Mouse (Mus musculus) testis, adult 2 months (tissue): ENCODE measurements around the gene Mdga1. TPM values are rescaled to one million over a fixed set of nuclear protein-coding genes. Genes with fewer than 3 reads are reported as not detected.

Experiments
- H3K27ac ChIP-seq: fragments of 200-500 bp; 2 replicates; pipeline ENCODE4 v1.5.1; 2012; ENCODE audit warnings: low read depth, low read length; ENCODE audit not compliant: control insufficient read depth, insufficient read depth
- H3K27me3 ChIP-seq: fragments of 200-500 bp; 2 replicates; pipeline ENCODE4 v1.6.1; 2012; ENCODE audit warnings: mild to moderate bottlenecking, low read length, moderate library complexity; ENCODE audit not compliant: control insufficient read depth, insufficient read depth
- H3K36me3 ChIP-seq: fragments of 200-500 bp; 2 replicates; pipeline ENCODE4 v1.6.1; 2012; ENCODE audit warnings: mild to moderate bottlenecking, low read length; ENCODE audit not compliant: control insufficient read depth, insufficient read depth
- H3K4me1 ChIP-seq: fragments of 200-500 bp; 2 replicates; pipeline ENCODE4 v1.6.1; 2012; ENCODE audit warnings: low read length; ENCODE audit not compliant: control insufficient read depth, insufficient read depth
- H3K4me3 ChIP-seq: fragments of 200-500 bp; 2 replicates; pipeline ENCODE4 v1.5.1; 2012; ENCODE audit warnings: low read depth, mild to moderate bottlenecking, low read length, moderate library complexity, mixed read lengths; ENCODE audit not compliant: control insufficient read depth
- CTCF ChIP-seq: fragments of 200-500 bp; IDR thresholded peaks from 2 replicates; pipeline ENCODE4 v1.5.1; 2012; ENCODE audit warnings: low read depth, mild to moderate bottlenecking, inconsistent platforms, low read length, moderate library complexity; ENCODE audit not compliant: control insufficient read depth, insufficient read depth, insufficient replicate concordance
- POLR2A ChIP-seq: fragments of 200-500 bp; IDR thresholded peaks from 2 replicates; pipeline ENCODE4 v1.6.1; 2012; ENCODE audit warnings: low read depth, mild to moderate bottlenecking, inconsistent platforms, low read length, moderate library complexity; ENCODE audit not compliant: control insufficient read depth
- polyA plus RNA-seq: library from polyadenylated mRNA; depleted of rRNA; stranded (reverse); fragments of >200 nt; gene quantifications from 2 replicates; pipeline ENCODE4 v1.2.3, GENCODE M21; 2012

Gene Mdga1
- polyA plus RNA-seq, 1 experiment: 0.42 TPM

DNA sequence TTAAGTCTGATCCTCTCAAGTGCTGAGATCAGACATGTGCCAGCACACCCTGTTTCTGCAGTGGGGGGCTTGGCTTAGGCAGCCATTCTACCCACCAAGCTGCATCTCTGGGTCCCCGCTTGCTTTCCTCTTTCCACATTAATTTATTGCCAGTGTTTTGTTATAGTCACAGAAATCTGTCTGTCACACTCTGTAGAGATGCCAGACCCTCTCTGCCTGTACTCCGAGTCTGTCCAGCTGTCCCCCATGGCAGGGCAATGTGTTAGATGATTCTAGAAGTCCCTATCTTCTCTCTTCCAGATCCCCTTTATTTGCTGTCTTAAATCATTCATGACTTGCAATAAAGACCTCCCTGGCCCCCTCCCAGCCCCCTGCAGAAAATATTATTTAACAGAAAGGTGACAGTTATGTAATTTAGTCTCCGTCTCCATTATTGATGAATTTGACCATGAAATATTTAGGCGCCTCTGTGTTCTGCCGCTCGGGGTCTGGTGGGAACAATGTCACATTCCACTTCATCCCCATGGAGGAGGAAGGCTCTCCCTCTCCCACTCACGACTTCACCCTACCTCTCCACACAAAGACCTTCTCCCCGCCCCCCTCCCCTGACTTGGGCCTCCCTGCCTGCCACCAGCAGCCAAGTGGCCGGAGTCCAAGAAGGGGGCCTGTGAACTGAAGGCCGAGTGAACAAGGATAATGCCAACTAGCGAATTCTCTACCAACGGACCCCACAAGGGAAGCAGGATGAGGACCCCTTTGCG, 50.9 kb downstream of the Mdga1 start:
- Histone ChIP-seq H3K27me3 (no peaks in the 10 kb centered on the region), H3K4me3 (no peak overlapping the region), H3K36me3 (no peaks in the 10 kb centered on the region), H3K4me1 (no peaks in the 10 kb centered on the region), H3K27ac (no peak overlapping the region)
- TF ChIP-seq CTCF (no peak), POLR2A (no peak)

DNA sequence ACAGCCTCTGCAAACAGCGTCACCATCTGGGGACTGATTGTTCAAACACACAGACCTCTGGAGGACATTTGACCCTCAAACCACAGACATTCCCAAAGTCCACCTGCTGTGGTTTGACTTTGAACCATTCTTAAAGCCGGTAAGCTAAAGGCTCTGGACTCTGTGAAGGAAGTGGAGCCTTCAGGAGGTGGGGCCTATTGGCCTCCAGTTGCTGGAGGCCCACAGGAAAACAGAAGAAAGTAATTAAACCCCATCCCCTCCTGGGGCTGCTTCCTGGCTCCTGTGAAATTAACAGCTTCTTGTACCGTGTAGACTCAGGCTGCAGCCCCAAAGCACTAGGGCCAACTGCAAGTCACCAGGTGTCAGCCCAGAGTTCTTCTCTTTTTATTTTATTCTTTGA, 52.9 kb downstream of the Mdga1 start:
- no peaks in the 10 kb centered on the region for H3K27me3 ChIP-seq
- H3K27ac ChIP-seq: no peak overlapping the region
- no peak for TF ChIP-seq POLR2A
- TF ChIP-seq CTCF: no peak
- no peaks in the 10 kb centered on the region for H3K4me1 ChIP-seq
- no peaks in the 10 kb centered on the region for H3K36me3 ChIP-seq
- H3K4me3 ChIP-seq: no peak overlapping the region

DNA sequence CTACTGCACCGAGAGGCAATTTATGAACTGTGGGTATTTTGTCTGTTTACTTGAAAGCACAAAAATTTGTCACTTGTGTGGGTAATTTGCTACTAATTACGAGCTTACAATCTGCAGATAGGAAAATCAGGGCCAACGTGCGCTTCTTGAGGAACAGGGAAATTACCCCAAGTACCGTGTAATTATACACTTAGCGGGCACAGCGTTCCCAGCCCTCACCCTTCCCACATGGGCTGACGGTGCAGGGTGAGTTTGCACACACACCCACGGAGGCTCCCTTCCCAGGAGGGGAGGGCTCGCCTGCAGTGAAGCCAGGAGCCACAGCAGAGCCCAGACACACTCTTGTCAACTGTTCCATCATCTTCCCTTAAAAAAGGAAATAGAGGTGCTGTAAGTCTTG, 54.1 kb downstream of the Mdga1 start:
- H3K27ac ChIP-seq: no peak overlapping the region
- H3K4me1 ChIP-seq: no peaks in the 10 kb centered on the region
- no peaks in the 10 kb centered on the region for H3K27me3 ChIP-seq
- H3K36me3 ChIP-seq: no peaks in the 10 kb centered on the region
- no peak overlapping the region for H3K4me3 ChIP-seq
- no peak for TF ChIP-seq CTCF
- TF ChIP-seq POLR2A: no peak

DNA sequence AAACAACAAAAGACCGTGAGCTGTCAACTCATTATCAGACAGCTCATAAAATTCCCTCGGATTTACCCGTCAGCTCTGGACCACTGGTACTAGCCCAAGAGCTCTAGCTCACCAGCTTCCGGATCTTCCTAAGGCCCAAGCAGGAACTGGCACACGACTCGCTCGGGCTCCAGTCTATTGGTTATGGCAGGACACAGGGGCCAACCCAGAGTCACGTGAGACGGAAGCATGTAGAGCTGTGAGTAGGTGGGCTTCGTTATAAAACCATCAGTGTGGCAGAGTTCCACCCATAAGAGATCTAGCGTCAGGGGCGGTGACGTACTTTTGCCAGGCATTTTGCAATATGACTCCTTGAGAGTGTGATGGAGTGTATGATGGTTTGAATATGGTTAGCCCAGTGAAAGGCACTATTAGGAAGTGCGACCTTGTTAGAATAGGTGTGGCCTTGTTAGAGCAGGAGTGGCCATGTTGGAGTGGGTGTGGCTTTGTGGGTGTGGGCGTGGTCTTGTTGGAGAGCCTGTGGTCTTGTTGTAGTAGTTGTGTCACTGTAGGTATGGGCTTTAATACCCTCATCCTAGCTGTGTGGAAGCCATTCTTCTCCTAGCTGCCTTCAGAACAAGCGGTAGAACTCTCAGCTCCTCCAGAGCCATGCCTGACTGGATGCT, 56.5 kb downstream of the Mdga1 start:
- H3K4me3 ChIP-seq: no peak overlapping the region; the same call in 1 of the 2 replicates
- H3K36me3 ChIP-seq: no peaks in the 10 kb centered on the region
- TF ChIP-seq CTCF (no peak), POLR2A (no peak)
- no peaks in the 10 kb centered on the region for H3K27me3 ChIP-seq
- H3K27ac ChIP-seq: no peak overlapping the region
- no peaks in the 10 kb centered on the region for H3K4me1 ChIP-seq

DNA sequence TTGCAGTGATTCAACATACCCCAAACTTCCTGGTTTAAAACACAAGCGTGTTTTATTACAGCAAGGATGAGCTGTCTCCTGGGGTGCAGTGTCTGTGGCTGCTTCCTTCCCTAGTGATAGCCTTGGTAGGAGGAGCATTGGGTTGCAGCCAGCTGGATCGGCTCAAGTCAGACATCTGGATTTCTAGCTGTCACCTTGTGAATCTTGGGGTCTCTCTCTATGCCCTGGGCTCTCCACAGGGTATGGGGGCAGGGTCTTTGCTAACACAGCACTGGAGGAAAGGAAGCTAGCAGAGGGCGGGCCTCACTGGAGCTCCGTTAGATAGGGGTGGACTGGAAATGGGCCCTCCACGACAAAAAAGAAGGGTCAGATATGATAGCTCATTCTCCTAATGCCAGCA, 57.2 kb downstream of the Mdga1 start:
- Histone ChIP-seq H3K4me3 (no peak overlapping the region), H3K27me3 (no peaks in the 10 kb centered on the region), H3K27ac (no peak overlapping the region), H3K4me1 (no peaks in the 10 kb centered on the region), H3K36me3 (no peaks in the 10 kb centered on the region)
- TF ChIP-seq CTCF: no peak
- no peak for TF ChIP-seq POLR2A

DNA sequence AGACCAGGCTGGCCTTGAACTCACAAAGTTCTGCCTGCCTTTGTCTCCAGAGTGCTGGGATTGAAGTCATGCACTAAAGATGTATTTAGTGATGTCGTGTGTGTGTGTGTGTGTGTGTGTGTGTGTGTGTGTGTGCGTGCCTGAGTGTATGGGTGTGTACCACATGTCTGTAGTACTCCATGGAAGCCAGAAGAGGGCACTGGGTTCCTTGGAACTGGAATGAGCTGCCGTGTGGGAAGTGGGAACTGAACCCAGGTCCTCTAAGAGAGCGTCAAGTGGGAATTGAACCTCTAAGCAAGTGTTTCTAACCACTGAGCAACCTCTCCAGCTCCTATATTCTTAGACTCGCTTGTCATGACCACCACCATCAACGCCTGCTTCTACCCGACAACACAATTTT, 60.9 kb downstream of the Mdga1 start:
- TF ChIP-seq CTCF: no peak
- TF ChIP-seq POLR2A: no peak
- Histone ChIP-seq H3K36me3 (no peaks in the 10 kb centered on the region), H3K27ac (no peak overlapping the region), H3K27me3 (no peaks in the 10 kb centered on the region), H3K4me3 (no peak overlapping the region), H3K4me1 (no peaks in the 10 kb centered on the region)

DNA sequence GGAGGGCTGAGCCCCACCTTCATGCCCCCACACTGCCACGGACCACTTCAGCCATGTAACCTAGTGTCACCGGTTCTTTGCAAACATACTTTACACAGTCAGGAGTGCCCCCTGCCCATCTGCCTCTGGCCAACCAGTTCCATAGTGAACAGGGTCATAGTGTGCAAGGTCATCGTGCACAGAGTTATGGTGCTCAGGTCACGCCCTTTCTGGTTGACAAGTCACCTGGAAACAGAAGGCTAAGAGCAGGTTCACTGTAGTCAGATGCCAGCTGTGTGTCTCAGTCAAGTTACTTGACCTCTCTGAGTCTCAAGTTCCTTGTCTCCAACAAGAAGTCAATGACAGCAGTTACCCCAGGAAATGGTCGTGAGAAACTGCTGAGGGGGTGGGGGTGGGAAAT, 65.2 kb downstream of the Mdga1 start:
- TF ChIP-seq CTCF (no peak), POLR2A (no peak)
- Histone ChIP-seq H3K4me1 (no peaks in the 10 kb centered on the region), H3K36me3 (no peaks in the 10 kb centered on the region), H3K27me3 (no peaks in the 10 kb centered on the region), H3K4me3 (no peak overlapping the region), H3K27ac (no peak overlapping the region)
